ENCODE assay signal across 27 mouse cellular contexts in the genomic region with DNA sequence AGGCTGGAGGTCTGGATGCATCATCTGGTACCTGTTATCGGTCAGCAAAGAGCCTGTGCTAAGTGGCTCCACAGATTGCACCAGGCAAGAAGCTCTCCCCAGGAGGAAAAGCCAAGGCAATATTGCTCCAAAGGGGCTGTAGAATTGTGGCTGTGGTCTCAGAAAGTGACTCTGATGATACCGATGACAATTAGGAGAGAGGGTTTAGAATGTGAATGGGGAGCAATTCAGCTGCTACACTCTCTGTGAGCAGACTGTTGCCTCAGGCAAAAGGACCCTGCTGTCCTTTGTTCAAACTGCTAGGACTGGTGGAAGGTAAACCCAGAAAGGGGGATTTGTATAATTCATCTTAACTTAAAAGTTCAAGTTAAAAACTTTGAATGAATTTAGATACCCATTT.
A peak's percentile ranks its signal among the peaks of the same experiment; 100 is the strongest.
DNase-seq lines count a peak whose midpoint lies in the region; ATAC-seq and TF ChIP-seq lines count a peak whose summit lies in the region.
"Had no signal": no experiment of that assay in that cellular context is flagged by ENCODE, and none has a peak within 500 bp of the region (broad histone marks: within the 10 kb centered on the region; RNA-seq: fewer than 3 reads in every experiment).

No protein-coding gene starts in this region.

- 21% methylated on average over 2 of the region's 2 CpGs for WGBS in heart, embryonic 13.5 days
- WGBS in neural tube, embryonic 13.5 days = 9% methylated on average over 2 of the region's 2 CpGs
- 7% methylated on average over 2 of the region's 2 CpGs for WGBS in neural tube, embryonic 15.5 days

- H3K27me3 ChIP-seq in heart, embryonic 13.5 days (replicated peaks) = no peaks in the 10 kb centered on the region
- peaks cover 5% of the 10 kb centered on the region; the same call in 1 of the 2 replicates for H3K27me3 ChIP-seq in neural tube, embryonic 13.5 days
- H3K27me3 ChIP-seq in neural tube, embryonic 15.5 days (replicated peaks) = no peaks in the 10 kb centered on the region
- H3K27me3 ChIP-seq: embryonic facial prominence, embryonic 15.5 days; limb, embryonic 13.5 days; liver, embryonic 12.5 days; midbrain, embryonic 15.5 days had no signal

- intact Hi-C loops in heart, postnatal 14 days (cut with DNase I) = no loop called here
- intact Hi-C loops in gastrocnemius, adult 2 months (cut with DNase I) = no loop called here

- peak overlapping the region; percentile 22 for H3K4me2 ChIP-seq in heart, embryonic 13.5 days
- no peak overlapping the region for H3K4me2 ChIP-seq in neural tube, embryonic 13.5 days
- no peak overlapping the region for H3K4me2 ChIP-seq in neural tube, embryonic 15.5 days
- H3K4me2 ChIP-seq: embryonic facial prominence, embryonic 15.5 days; kidney, embryonic 15.5 days; limb, embryonic 13.5 days; liver, embryonic 12.5 days; midbrain, embryonic 15.5 days had no signal

- ATAC-seq in heart, embryonic 13.5 days (ENCODE audit: extremely low read depth, insufficient number of reproducible peaks, low FRiP score, low TSS enrichment) = no peak
- ATAC-seq in neural tube, embryonic 13.5 days (ENCODE audit: low read depth) = 0 out of 2 replicates have a peak, but pooled peaks have one; percentile 41
- no peak for ATAC-seq in neural tube, embryonic 15.5 days (ENCODE audit: low FRiP score)
- ATAC-seq: forebrain, postnatal 0 days; hindbrain, embryonic 16.5 days; intestine, postnatal 0 days; liver, embryonic 12.5 days; midbrain, embryonic 15.5 days had no signal

- H3K9ac ChIP-seq in heart, embryonic 13.5 days = no peak overlapping the region
- no peak overlapping the region for H3K9ac ChIP-seq in neural tube, embryonic 13.5 days
- no peak overlapping the region for H3K9ac ChIP-seq in neural tube, embryonic 15.5 days (replicated peaks)
- H3K9ac ChIP-seq: embryonic facial prominence, embryonic 15.5 days; forebrain, postnatal 0 days; kidney, embryonic 15.5 days; limb, embryonic 13.5 days; liver, embryonic 12.5 days; midbrain, embryonic 15.5 days had no signal

- no peak overlapping the region for H3K4me3 ChIP-seq in heart, embryonic 13.5 days
- H3K4me3 ChIP-seq in neural tube, embryonic 13.5 days = no peak overlapping the region
- no peak overlapping the region for H3K4me3 ChIP-seq in neural tube, embryonic 15.5 days (replicated peaks)
- no peak overlapping the region for H3K4me3 ChIP-seq in gastrocnemius, adult 2 months
- H3K4me3 ChIP-seq: embryonic facial prominence, embryonic 15.5 days; kidney, embryonic 15.5 days; limb, embryonic 13.5 days; liver, embryonic 12.5 days; midbrain, embryonic 15.5 days; myocyte had no signal

- no peak for DNase-seq in heart, postnatal 14 days
- DNase-seq in embryo, embryonic 10 days (ENCODE audit: low spot score) = peak; percentile 58
- DNase-seq in mesoderm, embryonic 11.5 days (ENCODE audit: low read depth, low spot score) = peak; percentile 54
- no peak for DNase-seq in kidney, adult 9 months
- DNase-seq in gastrocnemius, adult 2 months = no peak
- DNase-seq: adrenal gland, postnatal 25 days; cerebellum, adult 9-10 months; forebrain, postnatal 0 days; gastrocnemius, postnatal 36 days; heart, postnatal 36 days; kidney, postnatal 4 days; lung, adult 18-20 months; lung, postnatal 10 days; thymus, adult 2 months; thymus, postnatal 4 days had no signal

- peaks cover 7% of the 10 kb centered on the region for H3K4me1 ChIP-seq in heart, embryonic 13.5 days
- peaks cover 9% of the 10 kb centered on the region for H3K4me1 ChIP-seq in neural tube, embryonic 13.5 days (replicated peaks)
- peaks cover 6% of the 10 kb centered on the region for H3K4me1 ChIP-seq in neural tube, embryonic 15.5 days
- H3K4me1 ChIP-seq: embryonic facial prominence, embryonic 15.5 days; kidney, embryonic 15.5 days; limb, embryonic 13.5 days; liver, embryonic 12.5 days had no signal

- TF ChIP-seq CTCF in gastrocnemius, adult 2 months (IDR thresholded peaks at IDR 0.05) = no peak

- no peak overlapping the region for H3K27ac ChIP-seq in heart, embryonic 13.5 days (replicated peaks)
- H3K27ac ChIP-seq in neural tube, embryonic 13.5 days (replicated peaks) = no peak overlapping the region
- H3K27ac ChIP-seq in neural tube, embryonic 15.5 days (replicated peaks) = no peak overlapping the region
- H3K27ac ChIP-seq in gastrocnemius, adult 2 months = no peak overlapping the region
- H3K27ac ChIP-seq: embryonic facial prominence, embryonic 15.5 days; kidney, embryonic 15.5 days; limb, embryonic 13.5 days; liver, embryonic 12.5 days; midbrain, embryonic 15.5 days; stomach, postnatal 0 days had no signal

- H3K9me3 ChIP-seq in heart, embryonic 13.5 days = no peaks in the 10 kb centered on the region
- no peaks in the 10 kb centered on the region for H3K9me3 ChIP-seq in neural tube, embryonic 13.5 days
- H3K9me3 ChIP-seq in neural tube, embryonic 15.5 days (replicated peaks) = no peaks in the 10 kb centered on the region
- H3K9me3 ChIP-seq: embryonic facial prominence, embryonic 15.5 days; kidney, embryonic 15.5 days; limb, embryonic 13.5 days; liver, embryonic 12.5 days; midbrain, embryonic 15.5 days had no signal

- H3K36me3 ChIP-seq in heart, embryonic 13.5 days = no peaks in the 10 kb centered on the region
- no peaks in the 10 kb centered on the region for H3K36me3 ChIP-seq in neural tube, embryonic 13.5 days
- no peaks in the 10 kb centered on the region for H3K36me3 ChIP-seq in neural tube, embryonic 15.5 days
- H3K36me3 ChIP-seq: embryonic facial prominence, embryonic 15.5 days; kidney, embryonic 15.5 days; limb, embryonic 13.5 days; liver, embryonic 12.5 days; midbrain, embryonic 15.5 days had no signal

Comparison
In these comparisons a context has a peak if more than half of its experiments do, and no peak if none do; other contexts are left out.
1. DNase-seq: peak in embryo, embryonic 10 days (single experiment) and mesoderm, embryonic 11.5 days (single experiment); none in heart, postnatal 14 days (0 of 2), kidney, adult 9 months (single experiment) and gastrocnemius, adult 2 months (single experiment).